Mouse (Mus musculus): ENCODE data around the gene Ssna1. TPM values are rescaled to one million over a fixed set of nuclear protein-coding genes. Genes with fewer than 3 reads are reported as not detected.
A peak's percentile ranks its signal among the peaks of the same experiment; 100 is the strongest.

The Ssna1 gene
- polyA plus RNA-seq, 1 experiment from 2014 or later = 181 TPM

DNA sequence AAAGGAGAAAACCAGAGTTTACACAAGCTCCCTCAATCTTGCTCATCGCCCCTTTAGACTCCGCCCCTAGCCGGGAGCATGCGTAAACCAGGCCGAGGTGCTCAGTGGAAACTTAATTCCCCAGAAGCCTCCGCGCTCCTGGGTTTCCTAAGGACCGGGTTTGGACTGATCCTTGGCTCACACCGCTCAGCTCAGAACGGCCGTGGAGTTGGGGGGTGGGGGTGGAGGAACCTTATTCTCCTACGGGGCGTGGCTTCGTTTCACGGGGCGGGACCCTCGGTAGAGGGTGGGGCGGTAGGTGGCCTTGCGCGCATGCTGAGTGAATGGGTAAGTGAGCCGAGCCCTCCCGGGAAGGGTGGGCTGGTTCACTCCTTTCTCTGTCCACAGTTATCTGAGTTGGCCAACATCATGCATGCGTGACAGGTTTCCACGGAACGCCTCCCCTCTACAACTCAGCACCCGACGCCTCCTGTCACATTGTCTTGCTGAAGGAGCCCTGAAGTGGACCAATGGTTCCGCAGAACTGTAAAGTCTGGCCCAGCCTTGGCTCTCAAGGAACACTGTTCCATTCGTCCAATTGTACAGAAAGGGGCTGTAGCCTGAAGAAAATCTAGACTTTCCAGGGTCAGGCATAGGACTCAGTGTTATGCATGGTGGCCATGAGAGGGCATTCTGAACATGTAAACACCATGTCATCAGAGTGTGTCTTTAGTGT is 31.4 kb downstream of the Ssna1 start:
- Histone ChIP-seq H3K27ac (ENCODE audit: low read depth, low read length) (peak overlapping the region; percentile 44), H3K4me1 (ENCODE audit: control insufficient read depth, insufficient read depth, low read depth, low read length) (peaks cover 25% of the 10 kb centered on the region), H3K4me3 (ENCODE audit: low read length) (peak overlapping the region; percentile 68), H3K4me2 (ENCODE audit: low read length) (peak overlapping the region; percentile 87), H3K36me3 (ENCODE audit: control insufficient read depth, insufficient read depth, low read length) (peaks cover 10% of the 10 kb centered on the region), H3K27me3 (replicated peaks; ENCODE audit: control insufficient read depth, insufficient read depth, low read length) (peaks cover 2% of the 10 kb centered on the region; the same call in 1 of the 2 replicates), H3K9me3 (ENCODE audit: control insufficient read depth, low read length) (no peaks in the 10 kb centered on the region), H3K9ac (ENCODE audit: low read depth, low read length) (peak overlapping the region; percentile 56)
- peak; percentile 84 for ATAC-seq
- 1% methylated on average over 29 of the region's 29 CpGs for WGBS

DNA sequence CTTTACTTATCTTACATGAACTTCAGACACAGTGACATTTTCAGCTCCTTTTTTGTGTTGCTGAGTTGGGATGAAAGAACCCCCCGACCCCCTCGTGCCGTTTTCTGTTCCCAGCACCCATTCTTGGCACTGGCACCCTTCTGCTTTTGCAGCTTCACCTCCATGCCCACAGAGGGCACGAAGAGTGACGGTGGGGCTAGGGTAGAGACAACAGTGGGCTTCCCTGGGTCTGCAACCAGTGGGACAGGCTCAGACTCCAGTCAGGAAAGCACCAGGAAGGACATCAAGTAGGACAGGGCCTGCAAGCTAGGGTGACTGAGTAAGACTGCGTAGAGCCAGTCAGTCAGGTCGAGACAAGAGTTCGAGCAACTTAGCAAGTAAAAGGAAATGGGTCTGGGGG is 31.9 kb downstream of the Ssna1 start:
- peak; percentile 6 for ATAC-seq
- H3K4me3 ChIP-seq (ENCODE audit: low read length) = peak overlapping the region; percentile 68

DNA sequence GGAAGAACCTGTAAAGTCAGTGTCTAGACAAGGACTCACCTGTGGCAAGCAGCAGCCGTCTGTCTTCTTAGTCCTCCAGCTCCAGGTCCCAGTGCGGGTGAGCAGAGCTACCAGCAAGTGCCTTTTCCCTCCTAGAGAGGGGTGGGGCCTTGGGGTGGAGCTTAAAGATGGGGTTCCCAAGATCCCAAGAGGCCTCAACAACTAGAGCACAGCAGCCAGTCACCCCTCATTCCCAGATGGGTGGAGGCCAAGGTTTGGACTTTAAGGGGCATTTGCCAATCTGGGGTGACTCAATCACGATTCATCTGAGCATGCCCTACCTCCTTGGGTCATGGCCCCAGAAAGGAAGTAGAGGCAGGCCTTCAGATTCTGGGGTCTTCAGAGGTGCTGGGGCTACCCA is 32.5 kb downstream of the Ssna1 start:
- H3K27me3 ChIP-seq (replicated peaks; ENCODE audit: control insufficient read depth, insufficient read depth, low read length) = peaks cover 2% of the 10 kb centered on the region; the same call in 1 of the 2 replicates
- no peak overlapping the region for H3K4me2 ChIP-seq (ENCODE audit: low read length)
- no peak for ATAC-seq

More for the DNA sequence above, 31.9 kb downstream of the Ssna1 start:
- Histone ChIP-seq H3K9ac (ENCODE audit: low read depth, low read length) (peak overlapping the region; percentile 56), H3K9me3 (ENCODE audit: control insufficient read depth, low read length) (no peaks in the 10 kb centered on the region), H3K4me2 (ENCODE audit: low read length) (peak overlapping the region; percentile 87), H3K36me3 (ENCODE audit: control insufficient read depth, insufficient read depth, low read length) (peaks cover 7% of the 10 kb centered on the region), H3K27ac (ENCODE audit: low read depth, low read length) (peak overlapping the region; percentile 44; the same call in 1 of the 2 replicates), H3K4me1 (ENCODE audit: control insufficient read depth, insufficient read depth, low read depth, low read length) (peaks cover 25% of the 10 kb centered on the region), H3K27me3 (replicated peaks; ENCODE audit: control insufficient read depth, insufficient read depth, low read length) (peaks cover 2% of the 10 kb centered on the region; the same call in 1 of the 2 replicates)
- WGBS = 49% methylated on average over 8 of the region's 8 CpGs

DNA sequence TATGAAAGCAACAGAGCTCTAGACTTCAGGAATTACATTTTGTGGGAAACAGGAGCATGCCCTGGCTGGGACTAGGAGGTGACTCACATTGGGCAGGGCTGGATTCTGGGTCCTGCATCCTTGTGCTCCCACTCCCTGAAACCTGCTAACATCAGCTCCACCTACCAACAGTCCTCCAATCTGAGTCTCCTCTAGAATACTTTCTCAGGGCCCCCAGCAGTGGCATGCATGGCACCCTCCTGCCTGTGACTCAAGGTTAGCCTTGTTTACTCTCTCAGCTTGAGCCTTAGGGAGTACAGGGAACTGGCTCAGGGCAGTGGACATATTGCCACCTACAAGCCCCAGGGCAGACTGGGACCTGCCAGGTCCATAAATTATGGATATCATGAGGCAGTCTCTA is 34.1 kb downstream of the Ssna1 start:
- Histone ChIP-seq H3K4me1 (ENCODE audit: control insufficient read depth, insufficient read depth, low read depth, low read length) (peaks cover 18% of the 10 kb centered on the region), H3K4me3 (ENCODE audit: low read length) (no peak overlapping the region), H3K4me2 (ENCODE audit: low read length) (no peak overlapping the region), H3K9ac (ENCODE audit: low read depth, low read length) (no peak overlapping the region), H3K9me3 (ENCODE audit: control insufficient read depth, low read length) (no peaks in the 10 kb centered on the region), H3K36me3 (ENCODE audit: control insufficient read depth, insufficient read depth, low read length) (no peaks in the 10 kb centered on the region), H3K27me3 (replicated peaks; ENCODE audit: control insufficient read depth, insufficient read depth, low read length) (peaks cover 2% of the 10 kb centered on the region; the same call in 1 of the 2 replicates), H3K27ac (ENCODE audit: low read depth, low read length) (no peak overlapping the region)
- ATAC-seq = no peak

More for the DNA sequence above, 32.5 kb downstream of the Ssna1 start:
- Histone ChIP-seq H3K27ac (ENCODE audit: low read depth, low read length) (no peak overlapping the region), H3K9me3 (ENCODE audit: control insufficient read depth, low read length) (no peaks in the 10 kb centered on the region), H3K9ac (ENCODE audit: low read depth, low read length) (no peak overlapping the region), H3K4me3 (ENCODE audit: low read length) (no peak overlapping the region), H3K4me1 (ENCODE audit: control insufficient read depth, insufficient read depth, low read depth, low read length) (peaks cover 25% of the 10 kb centered on the region), H3K36me3 (ENCODE audit: control insufficient read depth, insufficient read depth, low read length) (peaks cover 5% of the 10 kb centered on the region; the same call in 1 of the 2 replicates)
- WGBS = 88% methylated on average over 3 of the region's 3 CpGs

DNA sequence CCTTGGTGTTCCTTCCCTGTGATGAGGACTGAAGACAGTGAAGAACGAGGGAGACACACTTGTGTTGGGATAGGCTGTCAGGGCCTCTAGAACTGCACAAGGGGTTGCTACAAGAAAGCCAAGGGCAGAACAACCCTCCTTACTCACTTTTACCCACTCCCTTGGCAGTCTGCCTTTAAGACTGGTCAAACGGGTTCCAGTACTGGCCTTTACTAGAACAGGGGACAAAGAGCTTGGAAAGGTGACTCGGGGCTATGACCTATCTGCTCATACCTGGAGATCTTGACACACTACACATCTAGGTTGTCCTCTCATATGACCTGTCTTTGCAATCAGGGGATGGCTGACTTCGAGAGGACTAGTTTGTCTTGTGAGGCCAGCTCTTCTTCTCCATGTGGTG is 34.7 kb downstream of the Ssna1 start:
- H3K9ac ChIP-seq (ENCODE audit: low read depth, low read length) = no peak overlapping the region
- H3K9me3 ChIP-seq (ENCODE audit: control insufficient read depth, low read length) = no peaks in the 10 kb centered on the region
- H3K27me3 ChIP-seq (replicated peaks; ENCODE audit: control insufficient read depth, insufficient read depth, low read length) = peaks cover 4% of the 10 kb centered on the region; the same call in 1 of the 2 replicates
- H3K4me1 ChIP-seq (ENCODE audit: control insufficient read depth, insufficient read depth, low read depth, low read length) = peaks cover 12% of the 10 kb centered on the region
- H3K4me3 ChIP-seq (ENCODE audit: low read length) = no peak overlapping the region
- WGBS = 77% methylated on average over 4 of the region's 4 CpGs
- no peak overlapping the region for H3K27ac ChIP-seq (ENCODE audit: low read depth, low read length)
- no peak for ATAC-seq
- H3K36me3 ChIP-seq (ENCODE audit: control insufficient read depth, insufficient read depth, low read length) = no peaks in the 10 kb centered on the region
- no peak overlapping the region for H3K4me2 ChIP-seq (ENCODE audit: low read length)

GRCm38 (mm10) chr2:25236614-25237013 is 35.6 kb downstream of the Ssna1 start, which contains the start of gene Rnf224:
TSS of gene Rnf224 (minus strand) at chr2:25236787.
- H3K9me3 ChIP-seq (ENCODE audit: control insufficient read depth, low read length) = no peaks in the 10 kb centered on the region
- peaks cover 10% of the 10 kb centered on the region for H3K4me1 ChIP-seq (ENCODE audit: control insufficient read depth, insufficient read depth, low read depth, low read length)
- H3K4me2 ChIP-seq (ENCODE audit: low read length) = no peak within 1 kb of the TSS
- H3K9ac ChIP-seq (ENCODE audit: low read depth, low read length) = no peak within 1 kb of the TSS
- H3K4me3 ChIP-seq (ENCODE audit: low read length) = no peak within 1 kb of the TSS
- ATAC-seq = no peak
- H3K27me3 ChIP-seq (replicated peaks; ENCODE audit: control insufficient read depth, insufficient read depth, low read length) = peaks cover 4% of the 10 kb centered on the region; the same call in 1 of the 2 replicates
- no peaks in the 10 kb centered on the region for H3K36me3 ChIP-seq (ENCODE audit: control insufficient read depth, insufficient read depth, low read length)
- H3K27ac ChIP-seq (ENCODE audit: low read depth, low read length) = no peak within 1 kb of the TSS
- WGBS = 37% methylated on average over 8 of the region's 8 CpGs

- Histone ChIP-seq H3K36me3 (ENCODE audit: control insufficient read depth, insufficient read depth, low read length) (no peaks in the 10 kb centered on the region), H3K4me3 (ENCODE audit: low read length) (no peak overlapping the region), H3K9ac (ENCODE audit: low read depth, low read length) (no peak overlapping the region), H3K9me3 (ENCODE audit: control insufficient read depth, low read length) (no peaks in the 10 kb centered on the region), H3K4me1 (ENCODE audit: control insufficient read depth, insufficient read depth, low read depth, low read length) (no peaks in the 10 kb centered on the region), H3K27ac (ENCODE audit: low read depth, low read length) (no peak overlapping the region), H3K27me3 (replicated peaks; ENCODE audit: control insufficient read depth, insufficient read depth, low read length) (peaks cover 4% of the 10 kb centered on the region; the same call in 1 of the 2 replicates), H3K4me2 (ENCODE audit: low read length) (no peak overlapping the region)
- ATAC-seq = no peak
- 78% methylated on average over 5 of the region's 5 CpGs for WGBS
Observed at GRCm38 (mm10) chr2:25234551-25235220, 37.6 kb downstream of the Ssna1 start.

DNA sequence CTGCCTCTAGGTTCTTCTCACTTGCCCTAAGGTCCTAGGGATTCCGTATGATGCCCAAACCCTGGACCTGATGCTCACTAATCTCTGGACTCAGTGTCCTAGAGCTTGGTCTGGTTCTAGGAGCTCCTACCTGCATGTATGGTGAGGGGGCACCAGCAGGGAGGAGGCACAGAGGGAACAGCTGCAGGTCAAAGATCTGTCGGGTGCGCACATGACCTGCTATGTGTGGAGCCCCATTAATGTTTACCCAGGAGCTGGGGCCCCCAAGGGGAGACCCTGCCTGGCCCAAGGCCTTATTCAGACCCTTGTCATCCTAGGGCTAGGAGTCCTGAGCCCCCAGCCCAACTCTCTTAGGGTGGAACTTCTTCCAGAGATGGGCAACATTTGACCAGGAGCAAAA is 38.2 kb downstream of the Ssna1 start, which contains the start of gene Slc34a3:
Slc34a3 (minus strand) TSS at position 315 of the 400 bp plus-strand sequence.
- H3K27me3 ChIP-seq (replicated peaks; ENCODE audit: control insufficient read depth, insufficient read depth, low read length) = peaks cover 3% of the 10 kb centered on the region; the same call in 1 of the 2 replicates
- no peaks in the 10 kb centered on the region for H3K36me3 ChIP-seq (ENCODE audit: control insufficient read depth, insufficient read depth, low read length)
- H3K9ac ChIP-seq (ENCODE audit: low read depth, low read length) = no peak within 1 kb of the TSS
- no peaks in the 10 kb centered on the region for H3K4me1 ChIP-seq (ENCODE audit: control insufficient read depth, insufficient read depth, low read depth, low read length)
- H3K9me3 ChIP-seq (ENCODE audit: control insufficient read depth, low read length) = no peaks in the 10 kb centered on the region
- ATAC-seq = no peak
- H3K4me3 ChIP-seq (ENCODE audit: low read length) = no peak within 1 kb of the TSS
- no peak within 1 kb of the TSS for H3K4me2 ChIP-seq (ENCODE audit: low read length)
- H3K27ac ChIP-seq (ENCODE audit: low read depth, low read length) = no peak within 1 kb of the TSS
- 88% methylated on average over 3 of the region's 3 CpGs for WGBS

GRCm38 (mm10) chr2:25233421-25233820 is 38.8 kb downstream of the Ssna1 start:
- Histone ChIP-seq H3K9me3 (ENCODE audit: control insufficient read depth, low read length) (no peaks in the 10 kb centered on the region), H3K9ac (ENCODE audit: low read depth, low read length) (no peak overlapping the region), H3K27ac (ENCODE audit: low read depth, low read length) (no peak overlapping the region), H3K4me1 (ENCODE audit: control insufficient read depth, insufficient read depth, low read depth, low read length) (peaks cover 3% of the 10 kb centered on the region; the same call in 1 of the 2 replicates), H3K4me3 (ENCODE audit: low read length) (no peak overlapping the region), H3K4me2 (ENCODE audit: low read length) (no peak overlapping the region), H3K36me3 (ENCODE audit: control insufficient read depth, insufficient read depth, low read length) (no peaks in the 10 kb centered on the region), H3K27me3 (replicated peaks; ENCODE audit: control insufficient read depth, insufficient read depth, low read length) (0 out of 2 replicates have a peak, but pooled peaks cover 2% of the 10 kb centered on the region)
- 81% methylated on average over 4 of the region's 4 CpGs for WGBS
- no peak for ATAC-seq

All from hindbrain, embryonic 16.5 days (tissue).